Mouse (Mus musculus) hindbrain, embryonic 16.5 days (tissue): ENCODE results near the gene Siae. TPM values are rescaled to one million over a fixed set of nuclear protein-coding genes. Genes with fewer than 3 reads are reported as not detected.
A peak's percentile ranks its signal among the peaks of the same experiment; 100 is the strongest.

Experiments used
- ATAC-seq: fragments of 200-750 bp; cut with Nextera tagmentation; 2 replicates; pipeline ENCODE4 v1.8.0; 2017; ENCODE audit warnings: moderate TSS enrichment, moderate library complexity
- H3K27ac ChIP-seq: fragments of 300-500 bp; sonication (generic); 2 replicates; pipeline ENCODE4 v1.5.1; 2014; ENCODE audit warnings: low read depth, mild to moderate bottlenecking, control low read depth, low read length, moderate library complexity
- H3K27me3 ChIP-seq: fragments of 300-500 bp; sonication (generic); replicated peaks from 2 replicates; pipeline ENCODE4 v1.6.1; 2014; ENCODE audit warnings: low read length; ENCODE audit not compliant: control insufficient read depth, insufficient read depth
- H3K36me3 ChIP-seq: fragments of 300-500 bp; sonication (generic); 2 replicates; pipeline ENCODE4 v1.6.1; 2014; ENCODE audit warnings: mild to moderate bottlenecking, low read length, moderate library complexity, mixed read lengths; ENCODE audit not compliant: control insufficient read depth, insufficient read depth
- H3K4me1 ChIP-seq: fragments of 300-500 bp; sonication (generic); 2 replicates; pipeline ENCODE4 v1.6.1; 2014; ENCODE audit warnings: low read depth, low read length; ENCODE audit not compliant: control insufficient read depth, insufficient read depth
- H3K4me2 ChIP-seq: fragments of 300-500 bp; sonication (generic); 2 replicates; pipeline ENCODE4 v1.6.1; 2014; ENCODE audit warnings: mild to moderate bottlenecking, low read length, control low read depth, moderate library complexity
- H3K4me3 ChIP-seq: fragments of 300-500 bp; sonication (generic); 2 replicates; pipeline ENCODE4 v1.5.1; 2014; ENCODE audit warnings: mild to moderate bottlenecking, low read length, control low read depth, moderate library complexity
- H3K9ac ChIP-seq: fragments of 300-500 bp; sonication (generic); 2 replicates; pipeline ENCODE4 v1.6.1; 2014; ENCODE audit warnings: low read depth, mild to moderate bottlenecking, control low read depth, low read length, moderate library complexity
- H3K9me3 ChIP-seq: fragments of 300-500 bp; sonication (generic); 2 replicates; pipeline ENCODE4 v1.6.1; 2014; ENCODE audit warnings: mild to moderate bottlenecking, low read length, moderate library complexity; ENCODE audit not compliant: control insufficient read depth
- WGBS: fragments of 180-500 bp; shearing (Covaris S2); extraction: QIAGEN DNeasy Blood & Tissue Kit; methylation state at CpG from one replicate; pipeline ENCODE4 v1.1.7; 2014; 5-methylcytosine and 5-hydroxymethylcytosine counted together
- polyA plus RNA-seq: library from polyadenylated mRNA; unstranded; fragments of >200 nt; fragmentation: Nextera tagmentation; extraction: Ambion mirVana; gene quantifications from 2 replicates; pipeline ENCODE4 v1.2.1, GENCODE M21; 2015

Siae gene
- polyA plus RNA-seq, 1 experiment from 2014 or later, result 17.4 TPM

DNA sequence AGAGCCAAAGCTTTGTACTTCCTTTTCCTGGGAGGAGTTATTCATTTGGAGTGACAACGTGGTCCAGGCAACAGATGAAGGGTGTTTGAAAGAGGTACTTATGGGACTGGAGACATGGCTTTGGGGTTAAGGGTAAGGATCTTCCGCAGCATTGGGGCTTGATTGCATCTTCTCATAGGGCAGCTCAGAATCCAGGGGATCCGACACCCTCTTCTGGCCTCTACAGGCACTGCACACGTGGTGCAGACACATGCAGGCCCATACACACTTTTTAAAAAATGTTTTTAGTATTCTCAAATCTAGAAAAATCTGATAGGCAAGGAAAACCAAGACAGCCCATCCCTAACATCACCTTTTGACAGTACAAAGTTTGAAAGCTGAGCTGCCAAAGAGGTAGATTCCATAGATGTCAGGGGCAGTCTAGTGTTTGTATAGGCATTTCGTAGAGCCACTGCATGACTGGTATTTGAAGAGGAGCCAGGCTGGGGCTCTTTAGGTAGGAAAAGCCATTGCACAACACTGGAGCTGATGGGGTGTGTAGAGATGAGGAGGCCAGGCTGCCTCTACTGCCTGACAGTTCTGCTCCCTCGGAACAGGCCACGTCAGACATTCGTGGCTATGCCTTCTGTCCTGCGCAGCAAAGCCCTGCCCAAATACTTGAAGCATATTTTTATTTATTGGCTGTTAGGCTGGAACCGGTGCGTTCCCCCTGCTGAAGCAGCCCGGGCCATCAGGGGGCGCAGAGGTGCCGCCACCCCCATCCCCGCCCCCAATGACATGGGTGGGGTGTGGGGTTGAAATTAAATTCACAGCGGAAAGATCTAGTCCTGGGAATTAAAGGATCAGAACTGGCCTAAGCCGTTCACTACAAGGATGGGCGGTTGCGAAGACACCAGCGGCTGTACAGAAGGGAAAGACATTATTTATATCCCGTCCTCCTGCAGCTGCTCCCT lies 28.8 kb upstream of the Siae start:
- peaks cover 33% of the 10 kb centered on the region for H3K27me3 ChIP-seq
- H3K4me2 ChIP-seq, result peak overlapping the region; percentile 31; the same call in 1 of the 2 replicates
- no peaks in the 10 kb centered on the region for H3K9me3 ChIP-seq
- H3K4me3 ChIP-seq, result no peak overlapping the region
- H3K9ac ChIP-seq, result no peak overlapping the region
- no peak overlapping the region for H3K27ac ChIP-seq
- ATAC-seq, result peak; percentile 15; the same call in 1 of the 2 replicates
- peaks cover 14% of the 10 kb centered on the region; the same call in 1 of the 2 replicates for H3K36me3 ChIP-seq
- H3K4me1 ChIP-seq, result peaks cover 19% of the 10 kb centered on the region
- 26% methylated on average over 21 of the region's 21 CpGs for WGBS

- H3K27me3 ChIP-seq, result peaks cover 35% of the 10 kb centered on the region
- H3K4me1 ChIP-seq, result peaks cover 19% of the 10 kb centered on the region
- H3K4me2 ChIP-seq, result peak within 1 kb of the TSS; percentile 31; the same call in 1 of the 2 replicates
- H3K4me3 ChIP-seq, result peak within 1 kb of the TSS; percentile 20
- 9% methylated on average over 41 of the region's 41 CpGs for WGBS
- peaks cover 14% of the 10 kb centered on the region; the same call in 1 of the 2 replicates for H3K36me3 ChIP-seq
- ATAC-seq, result peak; percentile 2; the same call in 1 of the 2 replicates
- H3K9me3 ChIP-seq, result no peaks in the 10 kb centered on the region
- peak within 1 kb of the TSS; percentile 24; the same call in 1 of the 2 replicates for H3K27ac ChIP-seq
- H3K9ac ChIP-seq, result peak within 1 kb of the TSS; percentile 35; the same call in 1 of the 2 replicates
Measured at GRCm38 (mm10) chr9:37527396-37528224, 27.9 kb upstream of the Siae start, which contains the start of gene Esam. TSS of gene Esam (plus strand) at chr9:37528078.

GRCm38 (mm10) chr9:37528225-37528970 lies 27.1 kb upstream of the Siae start:
- H3K9me3 ChIP-seq, result no peaks in the 10 kb centered on the region
- H3K9ac ChIP-seq, result no peak overlapping the region
- peak overlapping the region; percentile 24; the same call in 1 of the 2 replicates for H3K27ac ChIP-seq
- H3K36me3 ChIP-seq, result peaks cover 9% of the 10 kb centered on the region; the same call in 1 of the 2 replicates
- no peak overlapping the region for H3K4me2 ChIP-seq
- no peak for ATAC-seq
- peaks cover 35% of the 10 kb centered on the region for H3K27me3 ChIP-seq
- WGBS, result 26% methylated on average over 9 of the region's 9 CpGs
- H3K4me1 ChIP-seq, result peaks cover 19% of the 10 kb centered on the region
- H3K4me3 ChIP-seq, result peak overlapping the region; percentile 20

- Histone ChIP-seq H3K9ac (peak overlapping the region; percentile 44), H3K36me3 (peaks cover 2% of the 10 kb centered on the region; the same call in 1 of the 2 replicates), H3K4me3 (peak overlapping the region; percentile 39), H3K27me3 (peaks cover 35% of the 10 kb centered on the region), H3K9me3 (no peaks in the 10 kb centered on the region), H3K4me1 (peaks cover 19% of the 10 kb centered on the region), H3K27ac (no peak overlapping the region), H3K4me2 (peak overlapping the region; percentile 68)
- ATAC-seq, result peak; percentile 51
- WGBS, result 1% methylated on average over 32 of the region's 32 CpGs
Measured at GRCm38 (mm10) chr9:37530031-37530887, 25.2 kb upstream of the Siae start.

DNA sequence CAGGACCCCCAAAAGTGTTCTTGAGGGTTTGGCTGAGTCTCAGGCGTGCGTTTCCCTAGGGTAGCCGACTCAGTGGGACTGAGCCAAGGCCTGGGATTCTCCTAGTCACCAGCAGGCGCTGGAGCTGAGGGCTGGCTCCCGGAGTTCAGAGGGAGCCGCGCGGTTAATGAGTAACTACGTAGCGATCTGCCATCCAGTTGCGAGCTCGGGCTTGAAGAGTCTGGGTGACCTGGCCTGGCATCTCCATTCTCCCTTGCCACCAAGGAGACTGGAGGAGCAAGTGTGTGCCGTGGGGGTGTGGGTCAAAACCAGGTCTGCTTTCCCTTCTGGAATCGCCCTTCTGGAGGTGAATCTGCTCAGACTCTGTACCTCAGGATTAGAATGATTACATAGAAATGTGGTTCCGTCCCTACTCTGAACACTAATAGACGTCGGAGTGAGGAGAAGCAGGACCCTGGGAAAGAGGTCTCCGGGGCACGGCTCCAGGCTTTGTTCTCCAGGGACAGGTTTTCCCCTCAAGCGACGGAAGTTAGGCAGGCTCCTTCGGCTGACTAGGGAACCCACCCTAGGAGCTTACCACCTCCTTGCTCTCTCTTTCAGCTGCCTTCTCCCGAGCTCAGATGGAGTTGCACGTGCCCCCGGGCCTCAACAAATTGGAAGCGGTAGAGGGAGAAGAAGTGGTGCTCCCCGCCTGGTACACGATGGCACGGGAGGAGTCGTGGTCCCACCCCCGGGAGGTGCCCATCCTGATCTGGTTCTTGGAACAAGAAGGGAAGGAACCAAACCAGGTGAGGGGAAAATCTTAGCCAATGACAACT lies 24.4 kb upstream of the Siae start:
- no peak overlapping the region for H3K27ac ChIP-seq
- peak overlapping the region; percentile 68 for H3K4me2 ChIP-seq
- peak overlapping the region; percentile 39 for H3K4me3 ChIP-seq
- H3K9me3 ChIP-seq, result no peaks in the 10 kb centered on the region
- peaks cover 32% of the 10 kb centered on the region for H3K27me3 ChIP-seq
- peaks cover 19% of the 10 kb centered on the region for H3K4me1 ChIP-seq
- WGBS, result 2% methylated on average over 31 of the region's 31 CpGs
- H3K9ac ChIP-seq, result peak overlapping the region; percentile 44
- peaks cover 2% of the 10 kb centered on the region; the same call in 1 of the 2 replicates for H3K36me3 ChIP-seq
- ATAC-seq, result peak; percentile 73

- WGBS, result 84% methylated on average over 4 of the region's 4 CpGs
- Histone ChIP-seq H3K36me3 (peaks cover 2% of the 10 kb centered on the region; the same call in 1 of the 2 replicates), H3K4me3 (no peak overlapping the region), H3K27me3 (peaks cover 2% of the 10 kb centered on the region; the same call in 1 of the 2 replicates), H3K27ac (no peak overlapping the region), H3K4me2 (no peak overlapping the region), H3K9ac (no peak overlapping the region), H3K4me1 (no peaks in the 10 kb centered on the region), H3K9me3 (no peaks in the 10 kb centered on the region)
- no peak for ATAC-seq
Measured at GRCm38 (mm10) chr9:37536851-37537250, 18.6 kb upstream of the Siae start.

DNA sequence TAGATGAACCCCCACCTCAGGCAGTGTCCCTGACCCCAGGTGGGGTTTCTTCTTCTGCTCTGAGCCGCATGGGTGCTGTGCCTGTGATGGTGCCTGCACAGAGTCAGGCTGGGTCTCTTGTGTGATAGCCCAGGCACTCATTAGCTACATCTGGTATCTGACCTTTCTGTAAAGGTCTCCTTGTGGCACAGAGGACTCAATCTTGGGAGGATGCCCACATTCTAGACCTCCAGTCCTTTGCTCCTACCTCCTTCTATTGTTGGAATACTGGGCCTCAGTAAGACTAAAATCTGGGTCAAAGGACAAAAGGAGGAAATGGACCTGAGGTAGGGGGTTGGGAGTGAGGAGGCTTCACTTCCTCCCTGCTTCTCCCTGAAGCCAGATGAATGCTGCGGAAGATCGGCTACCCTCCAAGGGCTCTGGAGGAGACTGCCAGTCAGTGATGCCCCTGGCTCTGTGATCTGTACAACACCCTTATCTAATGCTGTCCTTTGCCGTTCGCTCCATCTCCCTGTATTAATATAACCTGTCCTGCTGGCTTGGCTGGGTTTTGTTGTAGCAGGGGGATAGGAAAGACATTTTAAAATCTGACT lies 17.7 kb upstream of the Siae start:
- peaks cover 2% of the 10 kb centered on the region; the same call in 1 of the 2 replicates for H3K36me3 ChIP-seq
- H3K4me1 ChIP-seq, result no peaks in the 10 kb centered on the region
- no peak overlapping the region for H3K9ac ChIP-seq
- no peak overlapping the region for H3K4me2 ChIP-seq
- no peaks in the 10 kb centered on the region for H3K9me3 ChIP-seq
- H3K27ac ChIP-seq, result no peak overlapping the region
- ATAC-seq, result no peak
- no peak overlapping the region for H3K4me3 ChIP-seq
- 81% methylated on average over 5 of the region's 5 CpGs for WGBS
- no peaks in the 10 kb centered on the region; the same call in 1 of the 2 replicates for H3K27me3 ChIP-seq
